Mouse (Mus musculus) layer of hippocampus, adult 6 months (tissue): ENCODE data around the gene Pde2a. TPM values are rescaled to one million over a fixed set of nuclear protein-coding genes. Genes with fewer than 3 reads are reported as not detected.
A peak's percentile ranks its signal among the peaks of the same experiment; 100 is the strongest.

ENCODE experiments used
- long read RNA-seq, 2 experiments: library from polyadenylated mRNA; unstranded; transcript quantifications; one replicate each; pipeline ENCODE4 v2.0.0; 2019 to 2020
- microRNA-seq: library from miRNA; unstranded; fragments of <30 nt; microRNA quantifications from one replicate; pipeline ENCODE4 v1.2.0, GENCODE M21; 2020
- polyA plus RNA-seq: library from polyadenylated mRNA; unstranded; fragments of <200 nt; fragmentation: Nextera tagmentation; gene quantifications from 2 replicates; pipeline ENCODE4 v1.2.3, GENCODE M21; 2021

The Pde2a gene
- polyA plus RNA-seq = 127 and 129 TPM in 2 replicates
- long read RNA-seq, experiment 1, full-length matches to known transcripts = 11 of 76 reads
- long read RNA-seq, experiment 1, partial matches to known transcripts = 60 of 76 reads
- long read RNA-seq, experiment 1, other reads (novel, unspliced or antisense) = 5 of 76 reads
- long read RNA-seq, experiment 2, full-length matches to known transcripts = 91 of 790 reads
- long read RNA-seq, experiment 2, partial matches to known transcripts = 648 of 790 reads
- long read RNA-seq, experiment 2, other reads (novel, unspliced or antisense) = 51 of 790 reads

GRCm38 (mm10) chr7:101421529-101421928 lies at the start of gene Pde2a:
Pde2a (plus strand) TSS chr7:101421691.

DNA sequence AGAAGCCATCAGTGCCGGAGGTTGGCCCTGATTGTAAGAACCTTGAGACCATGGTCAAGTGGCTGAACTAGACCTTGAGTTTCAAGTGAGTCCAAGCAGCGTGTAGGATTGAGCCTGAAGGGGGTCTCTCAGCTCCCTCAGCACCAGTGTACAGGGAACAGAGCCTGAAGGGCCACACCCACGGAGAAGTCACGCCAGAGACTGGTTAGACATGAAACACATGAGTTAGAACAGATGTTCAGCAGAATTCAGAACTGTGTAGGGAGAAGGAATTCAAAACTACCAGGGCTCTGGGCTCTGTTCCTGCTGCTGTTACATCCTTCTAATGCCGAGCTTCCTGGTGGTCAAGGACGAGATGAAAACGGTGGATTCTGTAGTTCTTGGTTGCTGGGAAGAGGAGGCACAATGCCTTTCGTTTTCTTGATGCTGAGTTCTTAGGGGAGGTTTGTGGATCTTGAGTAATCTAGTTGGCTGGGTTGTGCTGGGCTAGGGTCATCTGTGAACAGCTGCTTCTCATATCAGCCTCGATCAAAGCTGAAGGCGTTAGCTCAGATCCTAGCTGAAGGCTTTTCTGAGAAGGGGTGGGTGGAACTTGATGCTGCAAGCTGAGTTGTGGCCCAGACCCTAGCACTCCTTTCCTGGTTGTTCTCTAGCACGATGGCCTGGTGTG lies 11.1 kb upstream of the Pde2a start, which contains the start of gene Gm45837:
Gene Gm45837, plus strand, starts transcription at position 620 of the 670 bp plus-strand sequence.

Small RNA genes lying within 50 kb of the gene (microRNA-seq; reads per million reads assigned to microRNA genes)
- 165,986 reads per million, percentile 100 among the genes with 10 or more reads in this experiment for gene Mir139

Other genes with a start within 250 kb of the Pde2a start
- 6.6 and 13.2 TPM in 2 replicates for gene Atg16l2, start 119.4 kb upstream of the Pde2a start, polyA plus RNA-seq
- 9.1 and 10.4 TPM in 2 replicates for gene Stard10, start 104.6 kb upstream of the Pde2a start, polyA plus RNA-seq
- gene Arap1, start 73.6 kb upstream of the Pde2a start, polyA plus RNA-seq = 7.5 and 7.8 TPM in 2 replicates
- 1.5 TPM in 1 of 2 replicates, not detected in the other for gene Gm45837, start 10.8 kb upstream of the Pde2a start, polyA plus RNA-seq
- gene Art2b, start 163.9 kb downstream of the Pde2a start, polyA plus RNA-seq = not detected in 2 replicates
- gene Clpb, start 241.9 kb downstream of the Pde2a start, polyA plus RNA-seq = 57.2 and 63.6 TPM in 2 replicates